Mouse (Mus musculus): ENCODE measurements around the gene Zfp423.

- TF ChIP-seq CTCF (conservative IDR thresholded peaks at IDR 0.05; ENCODE audit: low read length) (no peak), NANOG (IDR thresholded peaks at IDR 0.05; ENCODE audit: borderline replicate concordance, low read length) (no peak)
These were observed 15.7 kb downstream of the Zfp423 start for GRCm38 (mm10) chr8:87943651-87944091.
